Mouse (Mus musculus): ENCODE results near the gene Hdac2.

- TF ChIP-seq MAFK (IDR thresholded peaks at IDR 0.05; ENCODE audit: insufficient read depth, low read depth, low read length) (no peak), ZC3H11A (IDR thresholded peaks at IDR 0.05; ENCODE audit: borderline replicate concordance, low read depth, low read length) (no peak), ZNF384 (IDR thresholded peaks at IDR 0.05; ENCODE audit: low read depth, low read length) (no peak), HCFC1 (IDR thresholded peaks at IDR 0.05; ENCODE audit: borderline replicate concordance, insufficient read depth, low read length) (no peak), CHD2 (IDR thresholded peaks at IDR 0.05; ENCODE audit: low read depth, low read length) (no peak)
Measured at GRCm38 (mm10) chr10:36981866-36982265, 7.5 kb downstream of the Hdac2 start.
